Comparison of ENCODE assay signal across 15 mouse cellular contexts in genomic region chr5:96622604-96623352, GRCm38 (mm10).
DNase-seq lines count a peak whose midpoint lies in the region; ATAC-seq and TF ChIP-seq lines count a peak whose summit lies in the region.
"Had no signal": no experiment of that assay in that cellular context is flagged by ENCODE, and none has a peak within 500 bp of the region (broad histone marks: within the 10 kb centered on the region; RNA-seq: fewer than 3 reads in every experiment).

No protein-coding gene starts in this region.

- no peaks in the 10 kb centered on the region for H3K36me3 ChIP-seq in heart, embryonic 15.5 days
- H3K36me3 ChIP-seq in heart, postnatal 0 days (replicated peaks; ENCODE audit: control insufficient read depth, insufficient read depth, low read length) = no peaks in the 10 kb centered on the region
- H3K36me3 ChIP-seq: neural tube, embryonic 13.5 days had no signal

- TF ChIP-seq CTCF in heart, postnatal 0 days (IDR thresholded peaks at IDR 0.05; ENCODE audit: low read depth) = no peak

- peak; percentile 71 for ATAC-seq in heart, embryonic 15.5 days (replicated peaks; ENCODE audit: insufficient number of reproducible peaks, insufficient read depth, low FRiP score, low read depth)
- ATAC-seq in heart, postnatal 0 days (ENCODE audit: insufficient read depth, low read depth) = peak; percentile 62; the same call in 1 of the 2 replicates
- no peak for ATAC-seq in inflammation-experienced regulatory T-cells, adult 6 months
- ATAC-seq: hindbrain, embryonic 16.5 days had no signal

- WGBS in heart, embryonic 15.5 days = 16% methylated on average over 5 of the region's 5 CpGs
- WGBS in heart, postnatal 0 days = 14% methylated on average over 5 of the region's 5 CpGs

- peaks cover 35% of the 10 kb centered on the region for H3K4me1 ChIP-seq in heart, embryonic 15.5 days (replicated peaks)
- H3K4me1 ChIP-seq in heart, postnatal 0 days (ENCODE audit: control insufficient read depth, insufficient read depth) = peaks cover 27% of the 10 kb centered on the region
- H3K4me1 ChIP-seq: megakaryocyte, embryonic 14.5 days; neural tube, embryonic 13.5 days had no signal

- H3K27ac ChIP-seq in heart, embryonic 15.5 days = peak overlapping the region; percentile 73
- H3K27ac ChIP-seq in heart, postnatal 0 days (ENCODE audit: low read depth) = peak overlapping the region; percentile 26; the same call in 1 of the 2 replicates
- H3K27ac ChIP-seq: neural tube, embryonic 13.5 days had no signal

- peak overlapping the region; percentile 6; the same call in 1 of the 2 replicates for H3K4me2 ChIP-seq in heart, embryonic 15.5 days
- H3K4me2 ChIP-seq in heart, postnatal 0 days (ENCODE audit: low read depth, low read length) = peak overlapping the region; percentile 26; the same call in 1 of the 2 replicates
- H3K4me2 ChIP-seq: liver, embryonic 11.5 days; neural tube, embryonic 13.5 days had no signal

- H3K4me3 ChIP-seq in heart, embryonic 15.5 days = no peak overlapping the region
- H3K4me3 ChIP-seq in heart, postnatal 0 days (ENCODE audit: low read depth, low read length) = no peak overlapping the region
- H3K4me3 ChIP-seq: megakaryocyte, embryonic 14.5 days; neural tube, embryonic 13.5 days had no signal

- H3K9ac ChIP-seq in heart, embryonic 15.5 days = no peak overlapping the region
- no peak overlapping the region for H3K9ac ChIP-seq in heart, postnatal 0 days (replicated peaks; ENCODE audit: low read depth, low read length)
- H3K9ac ChIP-seq: neural tube, embryonic 13.5 days had no signal

- H3K27me3 ChIP-seq in heart, embryonic 15.5 days = no peaks in the 10 kb centered on the region
- H3K27me3 ChIP-seq in heart, postnatal 0 days (ENCODE audit: control insufficient read depth, insufficient read depth, low read length) = no peaks in the 10 kb centered on the region
- H3K27me3 ChIP-seq: megakaryocyte, embryonic 14.5 days; neural tube, embryonic 13.5 days had no signal

- DNase-seq in embryo, embryonic 11.5 days (ENCODE audit: low read depth, low spot score) = peak; percentile 7
- DNase-seq in embryo, embryonic 11 days = no peak
- DNase-seq in heart, adult 9 months (ENCODE audit: low spot score in 2 of 2) = no peak
- peak; percentile 52 for DNase-seq in 3T3-L1 (ENCODE audit: low read depth, low spot score)
- DNase-seq in heart, postnatal 0 days (ENCODE audit: low spot score) = peak; percentile 39
- no peak for DNase-seq in spleen, postnatal 4 days (ENCODE audit: low spot score in 2 of 2)
- DNase-seq: adrenal gland, adult 8-10 months; cerebellum, postnatal 25 days; kidney, postnatal 14 days had no signal

- H3K9me3 ChIP-seq in heart, embryonic 15.5 days (replicated peaks) = no peaks in the 10 kb centered on the region
- H3K9me3 ChIP-seq in heart, postnatal 0 days (replicated peaks; ENCODE audit: control insufficient read depth, low read length) = no peaks in the 10 kb centered on the region
- H3K9me3 ChIP-seq: megakaryocyte, embryonic 14.5 days; neural tube, embryonic 13.5 days had no signal

- TF ChIP-seq EP300 in heart, postnatal 0 days (IDR thresholded peaks at IDR 0.05; ENCODE audit: low read depth) = 0 out of 2 replicates have a peak, but pooled peaks have one; percentile 22

Comparison
In these comparisons a context has a peak if more than half of its experiments do, and no peak if none do; other contexts are left out.
1. DNase-seq: peak in embryo, embryonic 11.5 days (single experiment), 3T3-L1 (single experiment) and heart, postnatal 0 days (single experiment); none in embryo, embryonic 11 days (single experiment), heart, adult 9 months (0 of 2) and spleen, postnatal 4 days (0 of 2).